Mouse (Mus musculus): ENCODE measurements around the gene Washc1.

GRCm38 (mm10) chr17:66130371-66130770 is 19.0 kb downstream of the Washc1 start:
- TF ChIP-seq POLR2A (IDR thresholded peaks at IDR 0.05; ENCODE audit: extremely low read depth, insufficient read depth, low read length): no peak
- no peak for TF ChIP-seq CTCF (IDR thresholded peaks at IDR 0.05; ENCODE audit: extremely low read depth, insufficient read depth, low read length)
